Mouse (Mus musculus) small intestine, adult 2 months (tissue): ENCODE data around the gene Mroh2a.

Experiments used
- CTCF ChIP-seq: fragments of 200-500 bp; IDR thresholded peaks from 2 replicates; pipeline ENCODE4 v1.5.1; 2012; ENCODE audit warnings: low read depth, mild to moderate bottlenecking, control low read depth, inconsistent platforms, low read length, moderate library complexity, mixed read lengths; ENCODE audit not compliant: insufficient replicate concordance, insufficient read length; ENCODE audit errors: extremely low read depth
- POLR2A ChIP-seq: fragments of 200-500 bp; IDR thresholded peaks from 2 replicates; pipeline ENCODE4 v1.6.1; 2012; ENCODE audit warnings: low read depth, mild to moderate bottlenecking, control low read depth, inconsistent platforms, low read length, moderate library complexity

- no peak for TF ChIP-seq POLR2A
- no peak for TF ChIP-seq CTCF
These were observed 2.8 kb downstream of the Mroh2a start for GRCm38 (mm10) chr1:88229566-88229965.
